Mouse (Mus musculus) thymus, adult 2 months (tissue): Measurements from ENCODE around the gene Ahdc1. TPM values are rescaled to one million over a fixed set of nuclear protein-coding genes. Genes with fewer than 3 reads are reported as not detected.

Experiments
- DNase-seq: peaks from one replicate; pipeline ENCODE4 v3.0.0; 2021
- H3K27ac ChIP-seq: fragments of 200-500 bp; 2 replicates; pipeline ENCODE4 v1.5.1; 2012; ENCODE audit warnings: low read length, control low read depth; ENCODE audit not compliant: control insufficient read depth, insufficient read depth
- H3K27me3 ChIP-seq: fragments of 200-500 bp; 2 replicates; pipeline ENCODE4 v1.6.1; 2012; ENCODE audit warnings: mild to moderate bottlenecking, low read length, moderate library complexity, mixed read lengths; ENCODE audit not compliant: control insufficient read depth, insufficient read depth
- H3K36me3 ChIP-seq: fragments of 200-500 bp; 2 replicates; pipeline ENCODE4 v1.6.1; 2012; ENCODE audit warnings: mild to moderate bottlenecking, low read length, moderate library complexity; ENCODE audit not compliant: control insufficient read depth, insufficient read depth
- H3K4me1 ChIP-seq: fragments of 200-500 bp; replicated peaks from 2 replicates; pipeline ENCODE4 v1.6.1; 2012; ENCODE audit warnings: low read length; ENCODE audit not compliant: control insufficient read depth, insufficient read depth
- H3K4me3 ChIP-seq: fragments of 200-500 bp; 2 replicates; pipeline ENCODE4 v1.5.1; 2012; ENCODE audit warnings: mild to moderate bottlenecking, low read length, control low read depth, moderate library complexity; ENCODE audit not compliant: control insufficient read depth, insufficient read depth
- CTCF ChIP-seq: fragments of 200-500 bp; IDR thresholded peaks from 2 replicates; pipeline ENCODE4 v1.5.1; 2012; ENCODE audit warnings: mild to moderate bottlenecking, control low read depth, low read length, moderate library complexity, borderline replicate concordance; ENCODE audit not compliant: control insufficient read depth, poor library complexity, insufficient read depth; ENCODE audit errors: extremely low read depth
- POLR2A ChIP-seq: fragments of 200-500 bp; IDR thresholded peaks from 2 replicates; pipeline ENCODE4 v1.6.1; 2012; ENCODE audit warnings: mild to moderate bottlenecking, low read length, control low read depth, moderate library complexity; ENCODE audit not compliant: control insufficient read depth, poor library complexity, insufficient read depth; ENCODE audit errors: extremely low read depth
- WGBS: fragments of 180-500 bp; shearing (Covaris S2); methylation state at CpG from one replicate; pipeline ENCODE4 v1.1.7; 2018; 5-methylcytosine and 5-hydroxymethylcytosine counted together
- polyA plus RNA-seq: library from polyadenylated mRNA; depleted of rRNA; stranded (reverse); fragments of >200 nt; gene quantifications from 2 replicates; pipeline ENCODE4 v1.2.3, GENCODE M21; 2012

Gene Ahdc1
- polyA plus RNA-seq, 1 experiment = 59.8 TPM

- TF ChIP-seq CTCF = no peak
- no peak for TF ChIP-seq POLR2A
- Histone ChIP-seq H3K4me3 (no peak overlapping the region), H3K4me1 (peaks cover 13% of the 10 kb centered on the region), H3K27ac (no peak overlapping the region), H3K27me3 (no peaks in the 10 kb centered on the region), H3K36me3 (0 out of 2 replicates have a peak, but pooled peaks cover 4% of the 10 kb centered on the region)
- no peak for DNase-seq
- WGBS = 96% methylated on average over 7 of the region's 7 CpGs
Measured at GRCm38 (mm10) chr4:133106691-133107090, 95.6 kb downstream of the Ahdc1 start.

GRCm38 (mm10) chr4:133107788-133108281, 96.8 kb downstream of the Ahdc1 start:
- no peaks in the 10 kb centered on the region for H3K27me3 ChIP-seq
- no peak overlapping the region for H3K4me3 ChIP-seq
- no peak for DNase-seq
- WGBS = 87% methylated on average over 13 of the region's 13 CpGs
- H3K4me1 ChIP-seq = peaks cover 13% of the 10 kb centered on the region
- TF ChIP-seq CTCF = no peak
- no peak for TF ChIP-seq POLR2A
- 0 out of 2 replicates have a peak, but pooled peaks cover 4% of the 10 kb centered on the region for H3K36me3 ChIP-seq
- H3K27ac ChIP-seq = no peak overlapping the region

GRCm38 (mm10) chr4:133108481-133109334, 97.6 kb downstream of the Ahdc1 start:
- H3K36me3 ChIP-seq = no peaks in the 10 kb centered on the region
- TF ChIP-seq POLR2A (no peak), CTCF (no peak)
- no peaks in the 10 kb centered on the region for H3K27me3 ChIP-seq
- H3K4me1 ChIP-seq = peaks cover 16% of the 10 kb centered on the region
- DNase-seq = no peak
- 87% methylated on average over 13 of the region's 13 CpGs for WGBS
- H3K4me3 ChIP-seq = no peak overlapping the region
- no peak overlapping the region; the same call in 1 of the 2 replicates for H3K27ac ChIP-seq

- H3K27ac ChIP-seq = no peak overlapping the region
- 75% methylated on average over 5 of the region's 5 CpGs for WGBS
- no peaks in the 10 kb centered on the region for H3K27me3 ChIP-seq
- no peak for DNase-seq
- TF ChIP-seq POLR2A (no peak), CTCF (no peak)
- H3K4me1 ChIP-seq = peaks cover 12% of the 10 kb centered on the region
- H3K4me3 ChIP-seq = no peak overlapping the region
- H3K36me3 ChIP-seq = no peaks in the 10 kb centered on the region
Measured at GRCm38 (mm10) chr4:133109335-133109801, 98.3 kb downstream of the Ahdc1 start.

GRCm38 (mm10) chr4:133112175-133112838, 101.2 kb downstream of the Ahdc1 start:
- no peak overlapping the region for H3K4me3 ChIP-seq
- WGBS = 85% methylated on average over 13 of the region's 13 CpGs
- DNase-seq = no peak
- TF ChIP-seq CTCF = no peak
- no peak for TF ChIP-seq POLR2A
- H3K27me3 ChIP-seq = no peaks in the 10 kb centered on the region
- H3K27ac ChIP-seq = no peak overlapping the region
- H3K36me3 ChIP-seq = no peaks in the 10 kb centered on the region
- peaks cover 19% of the 10 kb centered on the region for H3K4me1 ChIP-seq

- DNase-seq = peak; percentile 26
- no peak overlapping the region for H3K27ac ChIP-seq
- H3K4me3 ChIP-seq = no peak overlapping the region
- WGBS = 49% methylated on average over 6 of the region's 6 CpGs
- H3K4me1 ChIP-seq = peaks cover 22% of the 10 kb centered on the region
- H3K27me3 ChIP-seq = no peaks in the 10 kb centered on the region
- no peaks in the 10 kb centered on the region for H3K36me3 ChIP-seq
- TF ChIP-seq CTCF = no peak
- no peak for TF ChIP-seq POLR2A
Measured at GRCm38 (mm10) chr4:133113351-133113882, 102.4 kb downstream of the Ahdc1 start.
